Mouse (Mus musculus): Measurements from ENCODE around the gene Zfp987. TPM values are rescaled to one million over a fixed set of nuclear protein-coding genes. Genes with fewer than 3 reads are reported as not detected.

Zfp987 gene
- total RNA-seq, 2 experiments from 2014 or later, result not detected

DNA sequence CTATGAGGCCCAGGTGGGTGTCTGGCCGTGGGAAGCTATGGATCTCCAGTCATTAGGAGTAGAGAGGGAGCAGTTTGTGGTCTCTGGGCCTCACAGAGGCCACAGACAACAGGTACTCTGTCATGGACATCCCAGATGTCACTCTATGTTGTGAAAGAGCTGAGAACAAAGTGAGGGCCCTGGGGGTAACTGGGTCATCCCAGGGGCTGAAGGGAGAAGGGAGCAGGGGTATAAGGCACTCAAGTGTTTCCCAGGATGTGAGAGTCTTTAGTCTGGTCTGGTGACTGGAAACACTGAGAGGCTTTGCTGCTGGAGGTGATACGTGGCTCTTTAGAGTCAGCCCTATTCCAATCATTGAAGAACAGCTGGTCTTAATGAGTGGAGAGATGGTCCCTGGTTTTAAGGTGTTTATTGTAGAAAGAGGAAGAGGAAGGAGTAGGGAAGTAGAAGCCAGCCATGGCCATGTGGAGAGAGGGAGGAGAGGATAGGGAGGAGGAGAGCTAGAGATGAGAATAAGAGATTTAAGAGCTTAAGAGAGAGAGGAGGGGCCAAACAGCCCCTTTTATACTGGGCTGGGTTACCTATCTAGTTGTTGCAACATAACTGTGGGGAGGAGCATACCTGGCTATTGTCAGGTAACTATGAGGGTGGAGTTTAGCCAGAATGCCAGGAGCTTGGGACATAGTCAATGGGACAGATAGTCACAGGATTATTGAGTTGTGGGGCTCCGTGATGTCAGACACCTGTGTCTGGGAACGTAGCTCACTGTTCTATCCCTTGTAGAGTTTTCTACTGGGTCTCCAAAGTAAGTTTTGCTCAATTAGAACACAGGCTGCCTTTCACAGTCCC lies 76.5 kb downstream of the Zfp987 start:
- DNase-seq (ENCODE audit: low spot score in 2 of 2), result peak; percentile 23 to 26

Other genes starting within 250 kb of the Zfp987 start
- not detected for gene Zfp986, start 228.5 kb upstream of the Zfp987 start, total RNA-seq (2021)
- gene Zfp600, start 59.5 kb downstream of the Zfp987 start, total RNA-seq (2021), result under 1 TPM in 1 of 2 experiments, not detected in 1; 0.45 TPM

Data from adrenal gland, adult 18-20 months (tissue).